Mouse (Mus musculus): Measurements from ENCODE around the gene Ints3. TPM values are rescaled to one million over a fixed set of nuclear protein-coding genes. Genes with fewer than 3 reads are reported as not detected.

Ints3 gene
- polyA plus RNA-seq, 1 experiment, result 21.1 TPM

GRCm38 (mm10) chr3:90465686-90466310 lies 32.4 kb upstream of the Ints3 start, which contains the start of gene Npr1:
TSS of gene Npr1 (minus strand) at chr3:90465866.
- Histone ChIP-seq H3K27ac (ENCODE audit: insufficient read depth, low read length) (peak within 1 kb of the TSS; percentile 29; the same call in 1 of the 2 replicates), H3K4me1 (ENCODE audit: control insufficient read depth, insufficient read depth, insufficient read length) (peaks cover 13% of the 10 kb centered on the region; the same call in 1 of the 2 replicates), H3K4me3 (ENCODE audit: extremely low read depth, insufficient read depth, insufficient read length) (peak within 1 kb of the TSS; percentile 58), H3K27me3 (ENCODE audit: control insufficient read depth, insufficient read depth, low read length) (peaks cover 18% of the 10 kb centered on the region), H3K36me3 (ENCODE audit: control insufficient read depth, insufficient read depth, low read length) (no peaks in the 10 kb centered on the region)
- TF ChIP-seq CTCF (IDR thresholded peaks at IDR 0.05; ENCODE audit: extremely low read depth, insufficient read depth, insufficient read length, insufficient replicate concordance), result no peak
- no peak for DNase-seq (ENCODE audit: low read depth in 1 of 2, low spot score in 2 of 2)
- WGBS, result 2% methylated on average over 32 of the region's 49 CpGs

GRCm38 (mm10) chr3:90465081-90465685 lies 31.8 kb upstream of the Ints3 start:
- no peak for DNase-seq (ENCODE audit: low read depth in 1 of 2, low spot score in 2 of 2)
- H3K27ac ChIP-seq (ENCODE audit: insufficient read depth, low read length), result peak overlapping the region; percentile 29; the same call in 1 of the 2 replicates
- peaks cover 13% of the 10 kb centered on the region; the same call in 1 of the 2 replicates for H3K4me1 ChIP-seq (ENCODE audit: control insufficient read depth, insufficient read depth, insufficient read length)
- peak overlapping the region; percentile 58 for H3K4me3 ChIP-seq (ENCODE audit: extremely low read depth, insufficient read depth, insufficient read length)
- H3K36me3 ChIP-seq (ENCODE audit: control insufficient read depth, insufficient read depth, low read length), result no peaks in the 10 kb centered on the region
- 2% methylated on average over 75 of the region's 75 CpGs for WGBS
- H3K27me3 ChIP-seq (ENCODE audit: control insufficient read depth, insufficient read depth, low read length), result peaks cover 18% of the 10 kb centered on the region
- TF ChIP-seq CTCF (IDR thresholded peaks at IDR 0.05; ENCODE audit: extremely low read depth, insufficient read depth, insufficient read length, insufficient replicate concordance) (no peak), POLR2A (IDR thresholded peaks at IDR 0.05; ENCODE audit: low read depth, low read length) (no peak)

- no peak for DNase-seq (ENCODE audit: low read depth in 1 of 2, low spot score in 2 of 2)
- TF ChIP-seq CTCF (IDR thresholded peaks at IDR 0.05; ENCODE audit: extremely low read depth, insufficient read depth, insufficient read length, insufficient replicate concordance), result no peak
- no peak for TF ChIP-seq POLR2A (IDR thresholded peaks at IDR 0.05; ENCODE audit: low read depth, low read length)
- no peak overlapping the region for H3K27ac ChIP-seq (ENCODE audit: insufficient read depth, low read length)
- no peaks in the 10 kb centered on the region for H3K36me3 ChIP-seq (ENCODE audit: control insufficient read depth, insufficient read depth, low read length)
- peaks cover 13% of the 10 kb centered on the region; the same call in 1 of the 2 replicates for H3K4me1 ChIP-seq (ENCODE audit: control insufficient read depth, insufficient read depth, insufficient read length)
- H3K27me3 ChIP-seq (ENCODE audit: control insufficient read depth, insufficient read depth, low read length), result peaks cover 18% of the 10 kb centered on the region
- WGBS, result 28% methylated on average over 37 of the region's 37 CpGs
- peak overlapping the region; percentile 58; the same call in 1 of the 2 replicates for H3K4me3 ChIP-seq (ENCODE audit: extremely low read depth, insufficient read depth, insufficient read length)
Measured at GRCm38 (mm10) chr3:90464552-90465080, 31.2 kb upstream of the Ints3 start.

GRCm38 (mm10) chr3:90462579-90462978 lies 29.2 kb upstream of the Ints3 start:
- Histone ChIP-seq H3K27ac (ENCODE audit: insufficient read depth, low read length) (no peak overlapping the region), H3K4me1 (ENCODE audit: control insufficient read depth, insufficient read depth, insufficient read length) (peaks cover 13% of the 10 kb centered on the region; the same call in 1 of the 2 replicates), H3K27me3 (ENCODE audit: control insufficient read depth, insufficient read depth, low read length) (peaks cover 18% of the 10 kb centered on the region), H3K4me3 (ENCODE audit: extremely low read depth, insufficient read depth, insufficient read length) (no peak overlapping the region), H3K36me3 (ENCODE audit: control insufficient read depth, insufficient read depth, low read length) (no peaks in the 10 kb centered on the region)
- no peak for DNase-seq (ENCODE audit: low read depth in 1 of 2, low spot score in 2 of 2)
- 57% methylated on average over 7 of the region's 7 CpGs for WGBS
- TF ChIP-seq POLR2A (IDR thresholded peaks at IDR 0.05; ENCODE audit: low read depth, low read length) (no peak), CTCF (IDR thresholded peaks at IDR 0.05; ENCODE audit: extremely low read depth, insufficient read depth, insufficient read length, insufficient replicate concordance) (no peak)

DNA sequence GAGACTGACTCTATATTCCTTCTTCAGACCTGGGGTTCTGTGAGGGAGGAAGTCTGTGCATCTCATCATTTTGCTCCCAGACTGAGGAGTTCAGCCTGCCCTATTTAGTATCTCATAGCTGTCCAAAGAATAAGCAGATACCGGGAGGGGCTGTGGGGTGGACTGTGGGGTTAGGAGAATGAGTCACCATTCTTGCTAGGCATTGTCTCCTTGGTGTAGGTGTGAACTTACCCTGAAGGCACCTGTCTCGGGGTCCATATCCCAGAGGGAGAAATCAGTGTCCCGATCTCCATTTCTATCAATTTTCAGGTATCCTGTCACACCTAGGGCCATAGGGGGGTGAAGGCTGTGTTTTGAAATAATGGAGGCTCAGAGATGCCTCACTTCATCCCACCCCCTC lies 28.5 kb upstream of the Ints3 start:
- no peaks in the 10 kb centered on the region for H3K36me3 ChIP-seq (ENCODE audit: control insufficient read depth, insufficient read depth, low read length)
- H3K27me3 ChIP-seq (ENCODE audit: control insufficient read depth, insufficient read depth, low read length), result peaks cover 18% of the 10 kb centered on the region
- H3K27ac ChIP-seq (ENCODE audit: insufficient read depth, low read length), result no peak overlapping the region
- WGBS, result 86% methylated on average over 3 of the region's 3 CpGs
- no peak for TF ChIP-seq POLR2A (IDR thresholded peaks at IDR 0.05; ENCODE audit: low read depth, low read length)
- TF ChIP-seq CTCF (IDR thresholded peaks at IDR 0.05; ENCODE audit: extremely low read depth, insufficient read depth, insufficient read length, insufficient replicate concordance), result no peak
- no peak overlapping the region for H3K4me3 ChIP-seq (ENCODE audit: extremely low read depth, insufficient read depth, insufficient read length)
- H3K4me1 ChIP-seq (ENCODE audit: control insufficient read depth, insufficient read depth, insufficient read length), result peaks cover 13% of the 10 kb centered on the region; the same call in 1 of the 2 replicates
- no peak for DNase-seq (ENCODE audit: low read depth in 1 of 2, low spot score in 2 of 2)

- DNase-seq (ENCODE audit: low read depth in 1 of 2, low spot score in 2 of 2), result no peak
Measured at GRCm38 (mm10) chr3:90460315-90460714, 26.9 kb upstream of the Ints3 start.

More at GRCm38 (mm10) chr3:90460315-90460714, 26.9 kb upstream of the Ints3 start:
- H3K36me3 ChIP-seq (ENCODE audit: control insufficient read depth, insufficient read depth, low read length), result no peaks in the 10 kb centered on the region
- H3K27me3 ChIP-seq (ENCODE audit: control insufficient read depth, insufficient read depth, low read length), result peaks cover 10% of the 10 kb centered on the region
- no peak overlapping the region for H3K27ac ChIP-seq (ENCODE audit: insufficient read depth, low read length)
- WGBS, result 66% methylated on average over 5 of the region's 5 CpGs
- no peak overlapping the region for H3K4me3 ChIP-seq (ENCODE audit: extremely low read depth, insufficient read depth, insufficient read length)
- peaks cover 6% of the 10 kb centered on the region; the same call in 1 of the 2 replicates for H3K4me1 ChIP-seq (ENCODE audit: control insufficient read depth, insufficient read depth, insufficient read length)
- TF ChIP-seq POLR2A (IDR thresholded peaks at IDR 0.05; ENCODE audit: low read depth, low read length) (no peak), CTCF (IDR thresholded peaks at IDR 0.05; ENCODE audit: extremely low read depth, insufficient read depth, insufficient read length, insufficient replicate concordance) (no peak)

Data from spleen, adult 2 months (tissue).